Mouse (Mus musculus): ENCODE results near the gene Borcs6. TPM values are rescaled to one million over a fixed set of nuclear protein-coding genes. Genes with fewer than 3 reads are reported as not detected.
"Not testable (repeated sequence)": the region's sequence is repeated elsewhere in the genome, so short reads cannot be mapped to it uniquely, and the experiment has no call there.

The Borcs6 gene
- 13.3 and 16.3 TPM in 2 replicates for polyA plus RNA-seq (2016; fragmentation: Nextera tagmentation; extraction: Ambion mirVana)

- H3K27ac ChIP-seq (replicated peaks): peak within 1 kb of the TSS; percentile 92
- peak within 1 kb of the TSS; percentile 93 for H3K4me2 ChIP-seq (replicated peaks)
- H3K9ac ChIP-seq (replicated peaks): peak within 1 kb of the TSS; percentile 87
- WGBS: under 1% methylated on average over 63 of the region's 64 CpGs
- H3K4me1 ChIP-seq: peaks cover 27% of the 10 kb centered on the region
- H3K27me3 ChIP-seq: peaks cover 7% of the 10 kb centered on the region; the same call in 1 of the 2 replicates
- no peaks in the 10 kb centered on the region for H3K36me3 ChIP-seq
- H3K9me3 ChIP-seq: no peaks in the 10 kb centered on the region
- H3K4me3 ChIP-seq: peak within 1 kb of the TSS; percentile 85
- peak; percentile 93 for ATAC-seq (ENCODE audit: low FRiP score, low read depth)
These were observed at the start of gene Borcs6 for GRCm38 (mm10) chr11:69059357-69059974. Gene Borcs6, plus strand, starts transcription at chr11:69059717.

- Histone ChIP-seq H3K9me3 (no peaks in the 10 kb centered on the region), H3K4me2 (replicated peaks) (no peak overlapping the region), H3K27ac (replicated peaks) (0 out of 2 replicates have a peak overlapping the region, but pooled peaks have one; percentile 85), H3K27me3 (no peaks in the 10 kb centered on the region), H3K4me3 (no peak overlapping the region), H3K36me3 (no peaks in the 10 kb centered on the region), H3K9ac (replicated peaks) (no peak overlapping the region), H3K4me1 (peaks cover 26% of the 10 kb centered on the region)
- no peak for ATAC-seq (ENCODE audit: low FRiP score, low read depth)
- 92% methylated on average over 15 of the region's 15 CpGs for WGBS
These were observed 48.9 kb upstream of the Borcs6 start for GRCm38 (mm10) chr11:69010400-69011323.

GRCm38 (mm10) chr11:69011445-69011844 is 48.1 kb upstream of the Borcs6 start:
- peak overlapping the region; percentile 65 for H3K4me2 ChIP-seq (replicated peaks)
- H3K9me3 ChIP-seq; H3K27me3 ChIP-seq; H3K36me3 ChIP-seq; ATAC-seq (ENCODE audit: low FRiP score, low read depth); H3K9ac ChIP-seq (replicated peaks): not testable (repeated sequence)
- WGBS: 80% methylated on average over 2 of the region's 2 CpGs
- peaks cover 27% of the 10 kb centered on the region for H3K4me1 ChIP-seq
- H3K27ac ChIP-seq (replicated peaks): peak overlapping the region; percentile 85; the same call in 1 of the 2 replicates
- H3K4me3 ChIP-seq: peak overlapping the region; percentile 58

GRCm38 (mm10) chr11:69012071-69012601 is 47.4 kb upstream of the Borcs6 start:
- peak overlapping the region; percentile 65 for H3K4me2 ChIP-seq (replicated peaks)
- H3K9me3 ChIP-seq: no peaks in the 10 kb centered on the region
- peaks cover 32% of the 10 kb centered on the region for H3K4me1 ChIP-seq
- peak overlapping the region; percentile 68 for H3K9ac ChIP-seq (replicated peaks)
- peak overlapping the region; percentile 85 for H3K27ac ChIP-seq (replicated peaks)
- H3K4me3 ChIP-seq: peak overlapping the region; percentile 58
- H3K27me3 ChIP-seq: no peaks in the 10 kb centered on the region
- ATAC-seq (ENCODE audit: low FRiP score, low read depth): peak; percentile 57; the same call in 1 of the 2 replicates
- H3K36me3 ChIP-seq: no peaks in the 10 kb centered on the region
- WGBS: 2% methylated on average over 18 of the region's 18 CpGs

GRCm38 (mm10) chr11:69015644-69016441 is 43.7 kb upstream of the Borcs6 start, which contains the start of gene Ctc1:
Gene Ctc1, plus strand, starts transcription at chr11:69015911.
- Histone ChIP-seq H3K4me1 (peaks cover 26% of the 10 kb centered on the region), H3K9ac (replicated peaks) (peak within 1 kb of the TSS; percentile 74), H3K27ac (replicated peaks) (peak within 1 kb of the TSS; percentile 88), H3K36me3 (peaks cover 1% of the 10 kb centered on the region; the same call in 1 of the 2 replicates), H3K4me2 (replicated peaks) (peak within 1 kb of the TSS; percentile 82), H3K4me3 (peak within 1 kb of the TSS; percentile 68), H3K27me3 (no peaks in the 10 kb centered on the region), H3K9me3 (no peaks in the 10 kb centered on the region)
- ATAC-seq (ENCODE audit: low FRiP score, low read depth): peak; percentile 93
- WGBS: 4% methylated on average over 38 of the region's 38 CpGs

GRCm38 (mm10) chr11:69016755-69017154 is 42.8 kb upstream of the Borcs6 start:
- no peaks in the 10 kb centered on the region for H3K27me3 ChIP-seq
- peak overlapping the region; percentile 88; the same call in 1 of the 2 replicates for H3K27ac ChIP-seq (replicated peaks)
- ATAC-seq (ENCODE audit: low FRiP score, low read depth): no peak
- no peaks in the 10 kb centered on the region for H3K9me3 ChIP-seq
- peak overlapping the region; percentile 74 for H3K9ac ChIP-seq (replicated peaks)
- peaks cover 19% of the 10 kb centered on the region for H3K4me1 ChIP-seq
- 73% methylated on average over 3 of the region's 3 CpGs for WGBS
- peak overlapping the region; percentile 82 for H3K4me2 ChIP-seq (replicated peaks)
- H3K36me3 ChIP-seq: peaks cover 9% of the 10 kb centered on the region
- peak overlapping the region; percentile 68 for H3K4me3 ChIP-seq

GRCm38 (mm10) chr11:69020691-69021090 is 38.8 kb upstream of the Borcs6 start:
- no peak overlapping the region for H3K9ac ChIP-seq (replicated peaks)
- no peak overlapping the region for H3K27ac ChIP-seq (replicated peaks)
- H3K27me3 ChIP-seq: no peaks in the 10 kb centered on the region
- no peaks in the 10 kb centered on the region for H3K9me3 ChIP-seq
- peaks cover 11% of the 10 kb centered on the region for H3K4me1 ChIP-seq
- H3K4me3 ChIP-seq: no peak overlapping the region
- peaks cover 48% of the 10 kb centered on the region for H3K36me3 ChIP-seq
- no peak for ATAC-seq (ENCODE audit: low FRiP score, low read depth)
- H3K4me2 ChIP-seq (replicated peaks): no peak overlapping the region

- WGBS: 97% methylated on average over 3 of the region's 3 CpGs
- no peaks in the 10 kb centered on the region for H3K27me3 ChIP-seq
- no peaks in the 10 kb centered on the region for H3K9me3 ChIP-seq
- H3K4me1 ChIP-seq: no peaks in the 10 kb centered on the region
- no peak overlapping the region for H3K4me2 ChIP-seq (replicated peaks)
- no peak for ATAC-seq (ENCODE audit: low FRiP score, low read depth)
- no peak overlapping the region for H3K27ac ChIP-seq (replicated peaks)
- no peak overlapping the region for H3K9ac ChIP-seq (replicated peaks)
- H3K36me3 ChIP-seq: peaks cover 99% of the 10 kb centered on the region
- no peak overlapping the region for H3K4me3 ChIP-seq
These were observed 33.0 kb upstream of the Borcs6 start for GRCm38 (mm10) chr11:69026562-69026961.

GRCm38 (mm10) chr11:69028805-69029204 is 30.7 kb upstream of the Borcs6 start:
- no peak overlapping the region for H3K4me3 ChIP-seq
- H3K27ac ChIP-seq (replicated peaks): no peak overlapping the region
- H3K9me3 ChIP-seq: no peaks in the 10 kb centered on the region
- ATAC-seq (ENCODE audit: low FRiP score, low read depth): no peak
- H3K4me1 ChIP-seq: no peaks in the 10 kb centered on the region
- peaks cover 97% of the 10 kb centered on the region for H3K36me3 ChIP-seq
- 58% methylated on average over 2 of the region's 2 CpGs for WGBS
- H3K4me2 ChIP-seq (replicated peaks): no peak overlapping the region
- no peak overlapping the region for H3K9ac ChIP-seq (replicated peaks)
- no peaks in the 10 kb centered on the region for H3K27me3 ChIP-seq

GRCm38 (mm10) chr11:69033552-69033951 is 26.0 kb upstream of the Borcs6 start:
- H3K4me1 ChIP-seq: peaks cover 14% of the 10 kb centered on the region
- peaks cover 59% of the 10 kb centered on the region for H3K36me3 ChIP-seq
- H3K4me3 ChIP-seq: no peak overlapping the region
- 81% methylated on average over 9 of the region's 9 CpGs for WGBS
- ATAC-seq (ENCODE audit: low FRiP score, low read depth): no peak
- no peaks in the 10 kb centered on the region for H3K9me3 ChIP-seq
- H3K27ac ChIP-seq (replicated peaks): no peak overlapping the region
- H3K9ac ChIP-seq (replicated peaks): no peak overlapping the region
- H3K4me2 ChIP-seq (replicated peaks): no peak overlapping the region
- H3K27me3 ChIP-seq: no peaks in the 10 kb centered on the region

GRCm38 (mm10) chr11:69034585-69034984 is 24.9 kb upstream of the Borcs6 start:
- H3K36me3 ChIP-seq: peaks cover 49% of the 10 kb centered on the region
- 99% methylated on average over 3 of the region's 3 CpGs for WGBS

More at GRCm38 (mm10) chr11:69034585-69034984, 24.9 kb upstream of the Borcs6 start:
- no peak overlapping the region for H3K4me2 ChIP-seq (replicated peaks)
- H3K27me3 ChIP-seq: no peaks in the 10 kb centered on the region
- H3K27ac ChIP-seq (replicated peaks): no peak overlapping the region
- no peak overlapping the region for H3K9ac ChIP-seq (replicated peaks)
- no peaks in the 10 kb centered on the region for H3K9me3 ChIP-seq
- no peak for ATAC-seq (ENCODE audit: low FRiP score, low read depth)
- H3K4me3 ChIP-seq: no peak overlapping the region
- peaks cover 24% of the 10 kb centered on the region for H3K4me1 ChIP-seq

Measured in midbrain, embryonic 12.5 days (tissue).